Mouse (Mus musculus) gastrocnemius, postnatal 4 days (tissue): Measurements from ENCODE around the gene Plekho2. TPM values are rescaled to one million over a fixed set of nuclear protein-coding genes. Genes with fewer than 3 reads are reported as not detected.

Experiments used
- DNase-seq, 2 experiments: peaks; one replicate each; pipeline ENCODE4 v3.0.0; 2021 to 2022; ENCODE audit warnings: low spot score in 2 of 2, mixed read lengths in 2 of 2
- long read RNA-seq, 2 experiments: library from polyadenylated mRNA; stranded (forward); transcript quantifications; one replicate each; pipeline ENCODE4 v2.0.0; 2021
- total RNA-seq, 2 experiments: library from RNA; stranded (reverse); gene quantifications; 2 replicates each; pipeline ENCODE4 v1.2.3; 2021

Gene Plekho2
- 10 to 100 TPM; 23.6 to 26.0 TPM for total RNA-seq
- long read RNA-seq, experiment 1, transcript Plekho2-201 (6 exons, 3,273 nt) = major isoform, 9 of 12 reads
- long read RNA-seq, experiment 1, partial matches to known transcripts = 0 of 12 reads
- long read RNA-seq, experiment 1, other reads (novel, unspliced or antisense) = 3 of 12 reads
- long read RNA-seq, experiment 2, transcript Plekho2-201 (6 exons, 3,273 nt) = major isoform, 13 of 23 reads
- long read RNA-seq, experiment 2, partial matches to known transcripts = 5 of 23 reads
- long read RNA-seq, experiment 2, other reads (novel, unspliced or antisense) = 5 of 23 reads

DNA sequence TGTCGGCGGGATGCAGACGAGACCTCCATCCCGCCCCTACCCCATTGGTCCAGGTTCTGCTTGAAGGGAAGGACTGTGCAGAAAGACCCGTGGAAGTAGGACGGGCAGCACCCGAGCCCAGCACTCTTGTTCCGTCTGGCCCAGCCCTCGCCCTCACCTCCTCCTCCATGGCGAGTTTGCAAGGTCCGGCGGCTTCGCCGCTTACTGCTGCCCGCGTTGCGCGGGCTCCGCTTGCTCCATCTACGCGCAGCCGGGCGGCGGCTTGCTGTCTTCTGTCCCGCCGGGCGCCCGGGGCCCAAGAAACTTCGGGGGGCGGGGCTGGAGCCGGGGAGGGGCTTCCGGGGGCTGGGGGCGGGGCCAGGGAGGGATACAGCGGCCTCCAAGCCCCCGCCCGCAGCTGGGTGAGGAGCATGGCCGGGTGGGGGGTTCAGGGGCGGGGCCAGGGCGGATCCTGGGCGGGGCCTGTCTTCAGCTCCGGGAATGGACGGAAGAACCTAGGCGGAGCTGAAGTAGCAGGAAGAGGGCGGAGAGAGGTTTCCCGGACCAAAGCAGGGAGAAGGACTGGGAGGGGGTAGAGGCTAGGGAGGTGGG is at the start of gene Plekho2:
Gene Plekho2, minus strand, starts transcription at position 260 of the 591 bp plus-strand sequence.
- DNase-seq = peak; percentile 91 to 92

DNA sequence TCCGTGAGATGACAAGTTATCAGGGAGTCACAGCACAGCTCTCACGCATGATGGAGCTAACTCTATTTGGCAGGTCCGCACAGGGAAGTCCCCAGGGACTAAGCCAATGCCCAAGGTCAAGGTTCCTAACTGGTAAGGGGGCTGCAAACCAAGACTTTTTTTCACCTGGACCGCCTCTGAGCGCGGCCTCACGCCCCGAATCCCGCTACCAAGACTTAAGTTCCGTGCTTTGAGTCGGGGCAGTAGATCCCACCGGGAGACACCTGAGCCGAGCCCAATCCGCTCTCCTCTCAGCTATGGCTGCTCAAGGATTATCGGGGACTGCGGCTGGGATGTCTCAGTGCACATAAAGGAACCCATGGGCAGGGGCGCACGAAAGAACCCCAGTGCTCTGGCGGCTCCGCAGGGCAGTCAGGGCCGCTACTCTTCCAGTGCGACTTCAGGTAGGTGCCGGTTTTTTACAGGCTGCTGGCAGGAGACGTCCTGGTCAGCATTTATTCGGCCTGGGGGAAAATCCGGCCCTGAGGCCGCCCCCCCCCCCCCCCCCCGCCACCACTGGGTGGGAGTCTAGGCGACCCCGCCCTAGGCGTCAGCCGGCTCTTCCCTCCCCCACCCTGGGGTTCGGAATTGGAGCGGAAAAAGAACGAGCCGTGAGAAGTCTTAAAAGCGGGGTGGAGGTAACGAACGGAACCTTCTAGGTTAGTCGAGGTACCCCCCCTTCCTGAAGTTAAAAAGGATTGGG is 49.4 kb upstream of the Plekho2 start, which contains the start of gene Rbpms2:
Gene Rbpms2, plus strand, starts transcription at position 624 of the 742 bp plus-strand sequence.
- DNase-seq = peak in 1 of 2 experiments; percentile 22

DNA sequence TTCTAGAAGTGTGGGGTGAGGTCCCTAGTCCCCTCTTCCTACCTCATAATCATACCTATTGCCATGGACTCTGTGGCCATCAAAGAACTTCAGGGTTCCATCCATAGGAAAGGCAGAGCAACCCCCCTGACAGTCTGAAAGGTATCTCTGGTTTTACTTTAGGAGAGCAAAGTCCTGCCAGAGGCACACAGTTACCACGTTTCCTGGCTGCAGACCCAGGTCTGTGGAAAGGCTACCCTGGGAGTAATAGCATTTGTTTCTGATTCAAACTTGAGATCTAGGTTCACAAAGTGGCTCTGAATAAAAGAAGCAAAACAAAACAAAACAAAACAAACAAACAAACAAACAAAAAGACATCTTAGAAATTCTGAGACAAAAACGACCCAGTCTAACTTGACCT is 44.4 kb upstream of the Plekho2 start:
- no peak for DNase-seq

DNA sequence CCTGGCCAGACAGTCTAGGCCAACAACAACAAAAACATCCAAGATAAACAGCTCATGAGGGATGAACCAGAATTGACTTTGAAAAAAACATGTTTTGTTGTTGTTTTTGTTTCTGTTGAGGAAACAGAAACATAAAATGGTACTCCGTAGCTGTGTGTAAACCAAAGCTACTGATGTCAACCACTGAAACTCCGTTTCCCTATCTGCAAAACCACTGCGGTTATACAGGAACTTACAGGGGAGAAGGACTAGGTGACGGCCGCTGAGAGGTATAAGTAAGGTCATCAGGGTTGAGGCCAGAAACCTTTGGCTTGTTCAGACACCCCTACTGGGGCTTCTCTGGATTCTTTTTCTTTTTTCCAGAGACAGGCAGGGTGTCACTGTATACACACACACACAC is 43.0 kb upstream of the Plekho2 start:
- DNase-seq = no peak

DNA sequence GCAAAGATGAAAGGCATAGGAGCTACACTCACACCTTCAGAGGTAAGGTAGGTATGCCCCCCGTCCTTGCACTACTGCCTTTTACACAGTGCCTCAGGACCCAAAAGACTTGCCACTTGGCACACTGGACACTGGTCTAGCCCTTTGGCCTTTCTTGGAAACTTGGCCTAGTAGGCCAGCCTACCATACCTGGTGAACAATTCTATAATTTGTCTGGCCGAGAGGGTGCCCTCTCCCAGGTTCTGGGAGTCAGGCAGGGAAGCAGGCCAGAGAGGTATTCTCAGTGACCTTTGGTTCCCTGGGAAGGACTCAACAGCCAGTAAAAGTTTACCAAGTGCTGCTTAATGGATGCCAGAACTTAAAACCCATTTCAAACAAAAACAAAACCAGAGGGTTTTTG is 41.8 kb upstream of the Plekho2 start:
- no peak for DNase-seq

DNA sequence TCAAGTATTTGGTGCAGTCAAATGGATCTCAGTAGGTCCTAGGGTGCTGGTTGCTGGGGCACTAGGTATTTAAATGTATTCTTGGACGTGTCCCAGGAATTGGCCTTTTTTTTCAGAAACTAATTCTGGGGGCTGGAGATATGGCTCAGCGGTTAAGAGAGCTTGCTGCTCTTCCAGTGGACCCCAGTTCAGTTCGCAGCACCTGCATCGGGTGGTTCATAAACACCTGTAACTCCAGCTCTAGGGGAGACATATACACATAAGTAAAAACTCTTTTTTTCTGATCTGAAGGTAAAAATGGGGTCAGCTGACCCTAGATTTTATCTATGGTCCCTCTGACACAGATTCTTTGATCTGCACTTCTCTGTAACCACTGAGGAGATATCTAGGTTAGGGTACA is 41.4 kb upstream of the Plekho2 start:
- no peak for DNase-seq

DNA sequence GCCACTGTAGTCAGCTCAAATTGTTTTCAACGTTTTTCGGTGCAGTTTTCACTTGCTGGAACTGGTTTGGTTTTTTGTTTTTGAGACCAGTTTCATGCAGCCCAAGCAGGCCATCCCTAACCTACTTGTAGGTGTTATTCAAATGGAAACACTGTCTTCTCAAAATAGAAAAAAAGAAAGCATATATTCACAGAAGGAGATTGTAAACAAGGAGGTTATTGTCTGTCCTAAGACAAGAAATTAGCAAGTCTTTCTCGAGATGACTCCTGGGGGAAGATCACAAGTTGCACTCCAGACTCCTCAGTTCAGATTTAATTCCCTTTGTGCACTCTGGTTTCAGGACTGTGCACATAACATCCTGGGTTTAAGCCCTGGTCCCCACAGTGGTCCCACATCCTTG is 39.5 kb upstream of the Plekho2 start:
- no peak for DNase-seq

DNA sequence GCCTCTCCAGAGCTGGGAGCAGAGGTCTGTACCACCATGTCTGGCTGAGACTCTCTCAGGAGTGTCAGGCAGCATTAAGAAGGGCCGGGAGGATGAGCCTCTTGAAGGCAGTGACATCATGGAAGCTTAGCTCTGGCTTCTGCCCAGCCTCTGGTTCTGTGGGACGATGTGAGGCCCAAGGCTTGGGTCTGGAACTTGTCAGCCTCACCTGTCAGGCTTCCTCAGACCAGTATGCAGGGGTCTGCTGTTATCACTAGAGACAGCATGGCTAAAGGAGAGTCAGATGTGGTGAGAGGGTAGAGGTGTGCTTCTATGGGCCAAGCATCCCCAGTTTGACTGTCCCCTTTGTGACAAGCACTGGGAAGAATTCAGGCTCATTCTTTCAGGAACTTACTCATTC is 33.3 kb upstream of the Plekho2 start:
- no peak for DNase-seq

DNA sequence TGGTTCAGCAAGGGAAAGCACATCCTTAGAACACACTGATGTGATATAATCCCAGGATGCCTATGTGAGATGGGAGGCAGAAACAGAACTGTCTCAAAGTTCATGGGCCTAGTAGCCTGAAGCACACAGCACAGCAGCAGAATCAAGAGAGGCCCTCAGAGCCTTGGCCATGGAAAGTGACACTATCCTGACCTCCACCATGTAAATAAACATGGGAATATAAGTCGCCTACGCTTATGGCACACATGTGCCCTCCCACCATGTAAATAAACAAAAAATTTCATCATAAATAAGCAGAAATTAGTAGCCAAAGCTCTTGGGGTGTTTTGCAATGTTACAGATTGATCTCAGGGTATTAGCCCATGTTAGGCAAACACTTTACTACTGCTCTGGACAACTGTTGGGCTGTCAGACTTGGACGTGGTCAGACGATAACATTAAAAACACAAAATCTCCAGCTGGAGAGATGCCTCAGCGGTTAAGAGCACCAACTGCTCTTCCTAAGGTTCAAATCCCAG is 32.2 kb upstream of the Plekho2 start:
- no peak for DNase-seq

DNA sequence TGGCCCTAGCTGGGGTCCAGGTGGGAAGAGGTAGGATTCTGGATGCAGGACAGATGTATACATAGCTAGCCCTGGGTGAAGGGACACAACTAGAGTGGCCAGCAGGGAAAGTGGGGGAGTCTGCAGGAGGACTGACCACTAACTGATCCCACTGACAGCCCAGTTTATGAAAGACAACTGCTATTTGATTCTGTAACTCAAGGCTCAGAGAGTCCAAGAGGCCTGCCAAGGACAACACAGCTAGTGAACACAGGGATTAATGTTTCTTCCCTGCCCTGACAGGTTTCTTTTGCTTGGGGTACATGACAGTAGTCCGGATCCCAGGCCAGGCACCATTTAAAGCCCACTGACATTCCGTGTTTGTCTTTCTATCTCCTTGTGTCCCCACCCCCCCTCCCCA is 27.3 kb upstream of the Plekho2 start:
- DNase-seq = no peak

DNA sequence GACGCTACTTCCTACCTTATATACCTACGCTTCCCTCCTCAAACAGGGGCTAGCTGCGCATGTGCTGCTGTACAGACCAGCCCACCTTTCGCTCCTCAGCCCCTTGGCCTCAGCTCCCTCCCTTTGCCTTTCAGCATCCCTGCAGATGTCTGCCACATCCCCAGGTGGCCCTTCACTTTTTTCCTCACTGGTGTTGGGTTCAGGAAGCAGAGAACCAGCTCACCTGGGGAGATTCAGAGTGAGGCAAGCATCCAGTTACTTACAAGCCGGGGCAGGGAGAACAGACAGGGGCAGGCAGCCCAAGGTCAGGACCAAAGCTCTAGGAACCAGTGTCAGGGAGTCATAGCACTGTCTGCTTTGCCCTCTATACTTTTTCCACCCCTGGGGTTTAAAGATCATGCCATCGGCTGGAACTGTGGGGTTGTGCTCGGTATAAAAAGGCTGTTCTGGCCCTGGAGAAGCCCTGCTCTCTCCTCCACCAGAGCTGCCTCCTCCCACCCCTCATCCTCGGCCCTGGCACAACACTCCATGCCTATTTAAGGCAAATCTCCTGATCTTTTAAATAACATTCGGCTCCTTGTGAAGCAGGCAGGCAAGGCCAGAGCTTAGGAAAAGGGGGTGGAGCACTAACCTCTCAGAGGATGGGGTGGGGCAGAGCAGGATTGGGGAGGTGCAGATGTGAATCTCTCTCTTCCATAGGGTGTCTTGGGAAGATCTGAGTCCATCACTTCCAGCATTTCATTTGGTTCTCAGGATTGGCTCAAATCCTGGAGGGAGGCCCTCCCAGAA is 26.7 kb upstream of the Plekho2 start:
- DNase-seq = no peak

DNA sequence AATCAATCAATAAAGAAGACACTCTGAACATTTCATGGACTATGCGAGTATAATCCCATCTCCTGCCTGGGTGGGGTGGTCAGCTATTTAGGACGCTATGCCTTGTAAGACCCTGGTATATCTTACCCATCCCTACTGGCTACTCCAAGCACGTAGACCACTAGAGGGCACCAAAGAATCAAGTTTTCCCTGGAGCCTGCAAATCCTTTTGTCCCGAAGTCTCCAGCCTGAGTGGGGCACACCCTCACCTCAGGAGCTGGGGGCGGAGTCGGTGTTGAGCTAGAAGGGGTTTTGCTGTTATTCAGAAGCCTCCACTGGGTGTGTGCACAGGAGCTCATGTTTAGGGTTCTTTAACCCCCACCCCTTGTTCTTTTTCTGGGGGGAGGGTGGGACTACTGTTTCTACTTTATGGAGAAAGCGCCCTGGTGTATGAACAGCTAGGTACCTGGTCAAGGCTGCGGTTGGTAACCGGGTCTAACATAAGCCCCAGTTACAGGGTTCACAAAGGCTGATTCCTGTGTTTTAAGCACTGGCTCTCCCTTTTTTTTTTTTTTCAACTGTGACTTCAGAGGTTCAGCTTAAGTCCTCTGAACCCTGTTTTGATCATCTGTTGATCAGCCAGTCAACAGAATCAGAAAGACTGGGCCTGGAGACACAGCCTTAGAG is 25.8 kb upstream of the Plekho2 start:
- peak in 1 of 2 experiments; percentile 57 for DNase-seq

DNA sequence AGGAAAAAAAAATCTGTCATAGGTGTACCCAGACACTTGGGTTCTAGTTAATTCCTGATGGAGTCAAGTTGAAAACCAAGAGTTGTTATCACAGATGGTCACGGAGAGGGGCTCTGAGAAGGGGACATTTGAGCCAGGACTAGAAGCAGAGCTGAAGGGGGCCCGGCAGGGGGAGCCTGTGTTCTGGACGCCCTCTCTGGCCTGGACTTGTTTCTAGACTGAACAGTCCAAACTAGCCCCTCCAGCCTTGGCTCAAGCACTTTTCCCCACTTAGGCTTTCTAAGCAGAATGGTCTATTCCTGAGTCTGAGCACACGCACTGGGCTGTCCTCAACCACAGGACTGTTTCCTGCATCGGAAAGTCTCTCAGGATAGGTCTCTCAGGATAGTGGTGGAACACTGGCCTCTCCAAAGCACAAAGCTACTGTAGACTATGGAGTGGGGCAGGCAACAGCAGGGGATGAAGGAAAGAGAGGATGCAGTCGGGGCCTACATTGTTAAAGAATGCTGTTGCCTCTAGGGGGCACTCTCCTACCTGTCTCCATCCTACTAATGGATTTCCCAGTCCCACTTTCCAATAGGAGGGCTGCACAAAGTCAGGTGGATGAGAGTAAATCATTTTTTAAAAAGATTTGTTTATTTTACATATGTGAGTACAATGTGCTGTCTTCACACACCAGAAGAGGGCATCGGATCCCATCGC is 23.7 kb upstream of the Plekho2 start:
- no peak for DNase-seq

DNA sequence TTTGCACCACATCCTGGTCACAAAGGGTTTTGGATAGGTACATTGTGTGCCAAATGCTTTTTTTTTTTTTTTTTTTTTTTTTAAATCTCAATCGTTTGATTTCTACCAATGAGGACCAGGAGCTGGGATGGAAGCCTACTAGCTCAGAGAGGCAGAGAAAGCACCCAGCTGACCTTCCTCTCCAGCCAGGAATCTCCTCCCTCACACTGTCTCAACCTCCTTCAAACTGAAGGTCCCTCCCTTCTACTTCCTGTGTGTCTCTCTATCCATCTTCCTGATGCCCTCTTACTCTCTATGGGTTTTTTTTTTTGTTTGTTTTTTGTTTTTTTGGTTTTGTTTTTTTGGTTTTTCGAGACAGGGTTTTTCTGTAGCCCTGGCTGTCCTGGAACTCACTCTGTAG is 21.1 kb upstream of the Plekho2 start:
- no peak for DNase-seq

DNA sequence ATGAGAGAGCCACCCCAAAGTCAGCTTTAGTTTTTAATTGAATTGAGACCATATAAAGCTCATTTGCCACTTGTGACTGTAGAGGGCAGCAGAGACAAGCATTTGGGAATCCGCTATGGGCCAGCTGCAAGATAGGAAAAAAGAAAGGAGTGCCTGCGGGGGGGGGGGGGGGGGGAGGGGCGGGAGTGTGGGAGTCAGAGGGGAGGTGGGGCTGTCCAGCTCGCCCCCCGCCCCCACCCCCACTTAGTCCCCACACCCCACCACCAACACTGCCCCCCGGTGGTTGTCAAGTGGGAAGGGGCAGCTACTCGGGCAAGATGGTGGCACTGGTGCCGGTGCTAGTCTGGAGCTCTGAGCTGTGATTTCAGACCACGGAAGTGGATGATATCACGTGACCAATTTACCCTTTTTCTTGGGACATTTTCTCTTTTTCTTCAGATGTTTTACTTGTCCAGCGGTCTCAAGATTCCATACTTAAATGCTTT is 19.0 kb upstream of the Plekho2 start:
- peak in 1 of 2 experiments; percentile 37 for DNase-seq

DNA sequence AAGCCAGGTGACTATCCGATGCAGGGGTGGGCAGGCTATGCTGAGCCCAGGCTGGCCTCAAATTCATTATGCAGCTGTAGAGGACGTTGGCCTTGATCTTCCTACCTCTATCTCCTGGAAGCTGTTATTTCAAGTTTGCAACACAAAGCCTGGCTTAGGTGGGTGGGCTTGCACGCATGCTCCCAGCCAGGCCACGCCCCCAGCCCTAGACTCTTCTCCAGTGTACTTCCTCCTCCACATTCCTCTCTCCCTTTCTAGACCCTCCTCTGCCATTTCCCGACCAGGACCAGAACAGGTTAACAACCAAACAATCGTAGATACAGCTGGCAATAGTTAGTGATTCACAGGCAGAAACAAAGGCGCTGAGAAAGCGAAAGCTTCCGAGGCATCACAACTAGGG is 13.8 kb upstream of the Plekho2 start:
- DNase-seq = no peak

DNA sequence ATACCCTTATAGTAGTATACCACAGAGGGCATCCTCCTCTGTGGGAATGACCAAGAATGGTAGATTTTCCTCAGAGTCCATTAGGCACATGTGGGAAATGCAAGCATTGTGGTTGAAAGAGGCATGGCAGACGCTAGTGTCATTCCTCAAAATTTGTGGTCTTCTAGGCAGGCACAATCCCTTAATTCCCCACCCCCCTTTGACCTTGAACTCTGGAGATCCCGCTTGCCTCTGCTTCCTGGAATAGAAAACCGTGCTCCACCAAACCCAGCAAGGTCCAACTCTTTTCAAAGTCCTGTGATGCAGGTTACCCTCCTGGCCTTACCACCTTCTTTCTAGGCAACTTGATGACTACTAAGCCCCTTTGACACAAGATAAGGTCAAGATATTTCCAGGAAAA is 12.9 kb upstream of the Plekho2 start:
- no peak for DNase-seq

DNA sequence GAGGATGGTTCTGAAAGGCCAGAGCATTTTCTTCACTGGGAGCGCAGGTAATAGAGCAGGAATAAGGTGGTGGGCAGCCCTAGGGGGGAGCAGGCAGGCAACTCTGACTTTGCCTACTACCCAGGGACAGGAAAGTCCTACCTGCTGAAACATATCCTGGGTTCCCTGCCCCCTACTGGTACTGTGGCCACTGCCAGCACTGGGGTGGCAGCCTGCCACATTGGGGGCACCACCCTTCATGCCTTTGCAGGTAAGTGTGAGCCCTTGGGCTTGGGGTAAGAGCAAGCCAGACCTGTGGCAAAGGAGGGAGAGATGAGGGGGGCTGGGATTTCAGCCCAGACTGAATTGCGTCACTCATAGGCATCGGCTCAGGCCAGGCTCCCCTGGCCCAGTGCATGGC is 9.3 kb upstream of the Plekho2 start:
- DNase-seq = no peak

DNA sequence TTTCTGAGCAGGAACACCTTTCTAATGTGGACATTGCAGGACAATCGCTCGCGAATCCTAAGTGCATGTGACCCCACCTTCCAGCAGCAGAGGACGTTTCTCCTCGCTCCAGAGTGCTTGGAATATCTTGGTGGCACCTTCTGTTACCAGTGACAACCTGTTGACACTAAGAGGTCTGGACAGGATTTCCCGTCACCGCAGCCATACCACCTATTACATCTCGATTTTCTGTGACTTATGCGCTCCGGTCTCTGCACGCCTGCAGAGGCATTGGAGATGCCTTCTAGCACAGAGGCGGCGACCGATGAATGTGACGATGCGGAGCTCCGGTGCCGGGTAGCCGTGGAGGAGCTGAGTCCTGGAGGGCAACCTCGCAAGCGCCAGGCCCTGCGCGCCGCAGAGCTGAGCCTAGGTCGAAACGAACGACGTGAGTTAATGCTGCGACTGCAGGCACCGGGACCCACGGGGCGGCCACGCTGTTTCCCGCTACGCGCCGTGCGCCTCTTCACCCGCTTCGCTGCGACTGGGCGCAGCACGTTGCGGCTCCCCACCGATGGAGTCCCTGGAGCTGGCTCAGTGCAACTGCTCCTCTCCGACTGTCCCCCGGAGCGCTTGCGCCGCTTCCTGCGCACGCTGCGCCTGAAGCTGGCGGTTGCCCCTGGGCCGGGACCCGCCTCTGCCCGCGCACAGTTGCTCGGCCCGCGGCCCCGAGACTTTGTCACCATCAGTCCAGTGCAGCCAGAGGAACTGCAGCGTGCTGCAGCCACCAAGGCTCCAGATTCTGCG is 7.9 kb upstream of the Plekho2 start:
- peak; percentile 31 to 43 for DNase-seq
